Mouse (Mus musculus): ENCODE measurements around the gene Snrpg.

- TF ChIP-seq CTCF (IDR thresholded peaks at IDR 0.05; ENCODE audit: borderline replicate concordance, insufficient read depth, low read depth, low read length) (no peak), POLR2A (IDR thresholded peaks at IDR 0.05; ENCODE audit: borderline replicate concordance, insufficient read depth, low read length) (peak; percentile 91)
Observed at GRCm38 (mm10) chr6:86396581-86397256, 25.6 kb downstream of the Snrpg start, which contains the start of gene Pcyox1.
